Mouse (Mus musculus) neural tube, embryonic 12.5 days (tissue): ENCODE results near the gene C2cd2. TPM values are rescaled to one million over a fixed set of nuclear protein-coding genes. Genes with fewer than 3 reads are reported as not detected.
A peak's percentile ranks its signal among the peaks of the same experiment; 100 is the strongest.

Experiments
- ATAC-seq: fragments of 200-750 bp; cut with Nextera tagmentation; 2 replicates; pipeline ENCODE4 v1.8.0; 2017; ENCODE audit warnings: low read depth, mild to moderate bottlenecking, moderate TSS enrichment, moderate library complexity; ENCODE audit not compliant: low FRiP score
- H3K27ac ChIP-seq: fragments of 300-500 bp; sonication (generic); 2 replicates; pipeline ENCODE4 v1.5.1; 2016
- H3K27me3 ChIP-seq: fragments of 300-500 bp; sonication (generic); replicated peaks from 2 replicates; pipeline ENCODE4 v1.6.1; 2016; ENCODE audit warnings: mild to moderate bottlenecking
- H3K36me3 ChIP-seq: fragments of 300-500 bp; sonication (generic); 2 replicates; pipeline ENCODE4 v1.6.1; 2016; ENCODE audit warnings: mild to moderate bottlenecking
- H3K4me1 ChIP-seq: fragments of 300-500 bp; sonication (generic); 2 replicates; pipeline ENCODE4 v1.6.1; 2016
- H3K4me2 ChIP-seq: fragments of 300-500 bp; sonication (generic); replicated peaks from 2 replicates; pipeline ENCODE4 v1.6.1; 2016; ENCODE audit warnings: mild to moderate bottlenecking
- H3K4me3 ChIP-seq: fragments of 300-500 bp; sonication (generic); 2 replicates; pipeline ENCODE4 v1.5.1; 2016
- H3K9ac ChIP-seq: fragments of 300-500 bp; sonication (generic); 2 replicates; pipeline ENCODE4 v1.6.1; 2016; ENCODE audit warnings: mild to moderate bottlenecking
- H3K9me3 ChIP-seq: fragments of 300-500 bp; sonication (generic); 2 replicates; pipeline ENCODE4 v1.6.1; 2016; ENCODE audit warnings: mild to moderate bottlenecking
- WGBS: fragments of 180-500 bp; shearing (Covaris S2); methylation state at CpG from one replicate; pipeline ENCODE4 v1.1.7; 2016; 5-methylcytosine and 5-hydroxymethylcytosine counted together
- polyA plus RNA-seq: library from polyadenylated mRNA; unstranded; fragments of >200 nt; fragmentation: Nextera tagmentation; extraction: Ambion mirVana; gene quantifications from 2 replicates; pipeline ENCODE4 v1.2.1, GENCODE M21; 2016

Gene C2cd2
- polyA plus RNA-seq, 1 experiment from 2014 or later = 17.1 TPM

DNA sequence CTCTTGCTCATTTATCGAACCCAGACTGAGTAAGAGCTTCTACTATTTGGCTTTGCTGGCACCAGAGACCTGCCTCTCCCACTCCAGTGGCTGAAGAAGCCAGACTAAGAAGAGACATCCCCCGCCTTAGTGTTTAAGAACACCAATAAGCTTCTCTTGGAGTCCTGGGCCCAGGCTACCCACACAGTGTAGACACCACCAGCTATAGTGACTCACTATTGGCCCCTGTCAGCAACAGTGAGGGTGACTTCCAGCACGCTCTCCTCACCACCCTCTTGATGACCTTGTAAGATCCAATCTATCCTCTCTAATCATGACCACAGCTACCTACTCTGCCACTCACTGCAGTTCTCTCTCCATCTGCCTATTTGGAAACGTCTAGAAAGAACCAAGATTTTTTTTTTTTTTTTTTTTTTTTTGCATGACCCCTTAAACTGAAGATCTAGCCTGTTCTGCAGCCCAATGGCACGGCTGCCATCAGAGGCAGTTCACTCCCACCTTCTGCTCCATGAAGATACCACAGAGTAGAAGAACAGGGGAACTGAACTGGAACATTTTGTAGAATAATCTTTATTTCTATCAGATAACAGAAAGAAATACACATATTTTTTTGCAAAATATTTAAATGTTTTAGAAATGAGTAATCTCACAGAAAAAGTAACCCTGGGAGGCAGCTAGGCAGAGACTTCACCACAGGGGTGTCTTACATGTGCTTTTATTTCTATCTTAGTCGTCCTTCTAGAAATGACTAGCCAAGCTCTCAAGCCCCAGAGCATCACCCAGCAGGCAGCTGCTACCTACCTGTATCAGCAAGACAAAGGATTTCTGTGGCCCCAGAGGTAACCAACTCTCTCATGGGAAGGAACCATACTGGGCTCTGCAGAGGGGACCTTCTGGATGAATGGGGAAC lies 93.0 kb downstream of the C2cd2 start:
- no peaks in the 10 kb centered on the region for H3K9me3 ChIP-seq
- no peak overlapping the region for H3K27ac ChIP-seq
- H3K4me2 ChIP-seq = no peak overlapping the region
- peaks cover 21% of the 10 kb centered on the region for H3K36me3 ChIP-seq
- 76% methylated on average over 6 of the region's 6 CpGs for WGBS
- H3K4me3 ChIP-seq = no peak overlapping the region
- no peak overlapping the region for H3K9ac ChIP-seq
- H3K4me1 ChIP-seq = no peaks in the 10 kb centered on the region
- no peaks in the 10 kb centered on the region for H3K27me3 ChIP-seq
- no peak for ATAC-seq

- no peak overlapping the region for H3K4me3 ChIP-seq
- H3K27me3 ChIP-seq = no peaks in the 10 kb centered on the region
- no peak overlapping the region for H3K9ac ChIP-seq
- 87% methylated on average over 3 of the region's 3 CpGs for WGBS
- peaks cover 21% of the 10 kb centered on the region for H3K36me3 ChIP-seq
- no peak overlapping the region for H3K4me2 ChIP-seq
- ATAC-seq = no peak
- H3K4me1 ChIP-seq = no peaks in the 10 kb centered on the region
- no peaks in the 10 kb centered on the region for H3K9me3 ChIP-seq
- no peak overlapping the region for H3K27ac ChIP-seq
Observed at GRCm38 (mm10) chr16:97863932-97864467, 98.4 kb downstream of the C2cd2 start.

DNA sequence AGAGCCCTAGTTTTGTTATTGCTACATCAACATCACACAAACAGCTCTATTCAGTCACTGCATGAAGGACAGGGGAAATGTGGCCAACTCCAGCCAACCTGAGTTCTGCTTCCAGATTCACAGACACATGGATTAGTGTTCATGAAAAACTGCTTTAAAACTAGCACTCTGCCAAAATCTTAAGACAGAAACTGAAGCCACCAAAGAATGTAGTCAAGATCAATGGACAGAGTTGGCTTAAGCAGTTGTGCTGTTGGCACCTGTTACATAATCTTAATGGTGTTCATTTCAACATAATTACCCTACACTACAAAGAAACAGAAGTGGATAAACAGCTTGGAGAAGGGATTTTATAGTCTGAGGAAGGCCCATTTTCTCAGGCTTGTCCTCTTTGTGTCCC lies 106.3 kb downstream of the C2cd2 start:
- Histone ChIP-seq H3K36me3 (no peaks in the 10 kb centered on the region), H3K4me3 (no peak overlapping the region), H3K9me3 (no peaks in the 10 kb centered on the region), H3K27me3 (no peaks in the 10 kb centered on the region), H3K4me2 (no peak overlapping the region), H3K27ac (no peak overlapping the region), H3K9ac (no peak overlapping the region), H3K4me1 (peaks cover 7% of the 10 kb centered on the region)
- ATAC-seq = no peak

DNA sequence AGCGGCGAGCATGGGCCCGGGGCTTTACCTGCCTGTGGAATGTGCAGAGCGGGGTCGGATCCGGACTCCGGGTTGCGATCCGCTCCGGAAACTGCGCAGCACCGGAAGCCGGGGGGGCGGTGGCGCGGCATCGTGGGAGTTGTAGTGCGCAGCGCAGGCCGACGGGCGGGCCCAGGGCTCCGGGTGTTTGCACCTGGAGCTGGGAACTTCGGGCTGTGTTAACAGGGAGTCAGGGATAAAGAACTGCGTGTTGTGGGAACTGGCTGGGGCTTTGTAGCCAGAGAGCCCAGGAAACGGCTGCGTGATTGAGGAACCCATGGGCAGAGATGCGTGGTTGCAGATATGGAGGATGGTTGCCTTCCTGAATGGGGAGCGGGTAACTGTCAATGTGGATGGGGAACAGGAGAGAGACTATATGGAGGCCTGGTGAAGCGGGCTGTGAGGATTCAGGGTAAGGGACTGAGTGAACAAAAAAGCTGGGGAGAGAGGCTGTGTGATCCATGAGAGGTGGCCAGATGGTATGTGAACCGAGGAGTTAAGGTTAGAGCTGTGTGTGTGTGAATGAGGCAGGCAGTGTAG lies 110.6 kb downstream of the C2cd2 start, which contains the start of gene Prdm15:
TSS of gene Prdm15 (minus strand) at position 110 of the 579 bp plus-strand sequence.
- Histone ChIP-seq H3K4me3 (peak within 1 kb of the TSS; percentile 83), H3K36me3 (no peaks in the 10 kb centered on the region), H3K9me3 (no peaks in the 10 kb centered on the region), H3K27me3 (no peaks in the 10 kb centered on the region), H3K4me1 (peaks cover 20% of the 10 kb centered on the region), H3K9ac (peak within 1 kb of the TSS; percentile 95), H3K4me2 (peak within 1 kb of the TSS; percentile 80), H3K27ac (peak within 1 kb of the TSS; percentile 96)
- peak; percentile 90 for ATAC-seq
- WGBS = 2% methylated on average over 31 of the region's 31 CpGs

DNA sequence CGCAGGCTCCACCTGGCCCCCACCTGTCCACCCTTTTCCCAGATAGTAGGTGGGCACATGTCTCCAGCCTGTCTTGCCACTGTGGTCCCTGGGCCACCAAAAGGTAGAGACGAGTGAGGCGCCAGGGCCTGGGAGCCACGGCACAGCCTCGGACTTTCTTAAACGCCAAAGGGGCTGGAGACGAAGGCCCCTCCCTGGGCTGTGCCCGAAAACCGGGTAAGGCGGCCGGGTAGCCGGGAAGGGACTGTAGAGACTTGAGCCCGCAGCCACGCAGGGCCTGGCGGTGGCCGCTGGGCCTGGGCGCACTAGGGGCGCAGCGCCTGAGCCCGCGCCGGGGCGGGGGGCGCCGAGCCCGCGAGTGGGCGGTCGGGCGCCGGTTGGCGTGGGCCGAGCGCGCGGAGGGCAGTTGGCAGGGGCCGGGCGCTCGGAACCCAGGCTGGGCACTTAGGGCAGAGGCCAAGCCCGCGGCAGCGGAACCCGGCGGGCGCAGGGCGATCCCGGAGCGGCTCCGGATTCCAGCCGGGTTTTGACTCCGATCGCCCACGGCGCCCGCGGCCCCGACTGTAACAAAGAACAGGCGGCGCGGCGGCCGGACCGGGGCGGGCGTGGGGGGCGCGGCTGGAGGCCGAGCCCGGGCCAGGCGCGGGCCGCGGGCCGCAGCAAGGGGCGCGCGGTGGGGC lies 111.2 kb downstream of the C2cd2 start:
- peak overlapping the region; percentile 83 for H3K4me3 ChIP-seq
- peaks cover 3% of the 10 kb centered on the region; the same call in 1 of the 2 replicates for H3K36me3 ChIP-seq
- 1% methylated on average over 73 of the region's 77 CpGs for WGBS
- H3K27ac ChIP-seq = peak overlapping the region; percentile 96
- no peaks in the 10 kb centered on the region for H3K27me3 ChIP-seq
- no peaks in the 10 kb centered on the region for H3K9me3 ChIP-seq
- ATAC-seq = peak; percentile 94
- H3K4me2 ChIP-seq = peak overlapping the region; percentile 80
- H3K9ac ChIP-seq = peak overlapping the region; percentile 95
- peaks cover 20% of the 10 kb centered on the region for H3K4me1 ChIP-seq

DNA sequence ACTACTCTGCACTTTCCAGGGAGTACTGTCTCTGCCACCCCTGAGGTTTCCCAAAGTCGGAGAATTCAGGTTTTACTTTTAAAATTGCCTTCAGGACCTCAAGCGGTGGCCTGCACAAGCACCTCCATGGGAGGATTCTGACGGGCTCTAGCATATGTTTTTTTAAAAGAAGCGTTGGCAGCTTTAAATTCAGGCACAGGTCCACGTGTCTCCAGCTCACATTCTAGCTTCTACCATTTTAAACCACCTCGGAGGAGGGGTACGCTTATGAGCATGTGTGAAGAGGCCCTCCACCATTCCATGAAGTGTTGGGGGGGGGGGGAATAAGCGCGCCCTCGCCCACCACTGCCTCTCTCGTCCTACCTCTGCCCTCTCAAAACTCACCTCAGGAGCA lies 111.7 kb downstream of the C2cd2 start:
- 3% methylated on average over 10 of the region's 11 CpGs for WGBS
- peak; percentile 59 for ATAC-seq

DNA sequence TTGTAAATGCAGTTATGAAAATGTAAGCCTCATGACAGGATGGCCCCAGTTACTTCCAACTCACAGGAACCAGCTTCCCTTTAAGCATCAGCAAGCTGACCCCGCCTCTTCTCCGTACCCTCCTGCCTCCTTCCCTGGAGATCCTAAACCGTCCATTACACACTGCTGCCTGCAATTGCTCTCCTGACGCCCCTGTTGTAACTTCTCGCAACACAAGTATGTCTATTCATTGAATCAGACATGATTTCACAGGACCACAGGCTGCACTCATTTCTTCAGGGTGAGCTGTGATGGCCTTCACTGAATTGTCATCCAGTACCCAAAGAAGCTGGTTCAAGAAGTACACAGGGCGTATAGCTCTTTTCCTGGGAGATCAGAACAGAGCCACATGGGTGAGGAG lies 113.6 kb downstream of the C2cd2 start:
- H3K9me3 ChIP-seq = no peaks in the 10 kb centered on the region
- H3K4me2 ChIP-seq = no peak overlapping the region
- no peak overlapping the region for H3K9ac ChIP-seq
- H3K27ac ChIP-seq = no peak overlapping the region
- H3K36me3 ChIP-seq = peaks cover 9% of the 10 kb centered on the region; the same call in 1 of the 2 replicates
- ATAC-seq = no peak
- H3K4me3 ChIP-seq = no peak overlapping the region
- H3K4me1 ChIP-seq = peaks cover 20% of the 10 kb centered on the region
- no peaks in the 10 kb centered on the region for H3K27me3 ChIP-seq
- WGBS = 76% methylated on average over 6 of the region's 6 CpGs

More for the DNA sequence above, 111.7 kb downstream of the C2cd2 start:
- Histone ChIP-seq H3K27ac (peak overlapping the region; percentile 96; the same call in 1 of the 2 replicates), H3K36me3 (peaks cover 6% of the 10 kb centered on the region; the same call in 1 of the 2 replicates), H3K27me3 (no peaks in the 10 kb centered on the region), H3K9ac (peak overlapping the region; percentile 95), H3K4me3 (peak overlapping the region; percentile 83), H3K4me2 (peak overlapping the region; percentile 80), H3K4me1 (peaks cover 20% of the 10 kb centered on the region), H3K9me3 (no peaks in the 10 kb centered on the region)

DNA sequence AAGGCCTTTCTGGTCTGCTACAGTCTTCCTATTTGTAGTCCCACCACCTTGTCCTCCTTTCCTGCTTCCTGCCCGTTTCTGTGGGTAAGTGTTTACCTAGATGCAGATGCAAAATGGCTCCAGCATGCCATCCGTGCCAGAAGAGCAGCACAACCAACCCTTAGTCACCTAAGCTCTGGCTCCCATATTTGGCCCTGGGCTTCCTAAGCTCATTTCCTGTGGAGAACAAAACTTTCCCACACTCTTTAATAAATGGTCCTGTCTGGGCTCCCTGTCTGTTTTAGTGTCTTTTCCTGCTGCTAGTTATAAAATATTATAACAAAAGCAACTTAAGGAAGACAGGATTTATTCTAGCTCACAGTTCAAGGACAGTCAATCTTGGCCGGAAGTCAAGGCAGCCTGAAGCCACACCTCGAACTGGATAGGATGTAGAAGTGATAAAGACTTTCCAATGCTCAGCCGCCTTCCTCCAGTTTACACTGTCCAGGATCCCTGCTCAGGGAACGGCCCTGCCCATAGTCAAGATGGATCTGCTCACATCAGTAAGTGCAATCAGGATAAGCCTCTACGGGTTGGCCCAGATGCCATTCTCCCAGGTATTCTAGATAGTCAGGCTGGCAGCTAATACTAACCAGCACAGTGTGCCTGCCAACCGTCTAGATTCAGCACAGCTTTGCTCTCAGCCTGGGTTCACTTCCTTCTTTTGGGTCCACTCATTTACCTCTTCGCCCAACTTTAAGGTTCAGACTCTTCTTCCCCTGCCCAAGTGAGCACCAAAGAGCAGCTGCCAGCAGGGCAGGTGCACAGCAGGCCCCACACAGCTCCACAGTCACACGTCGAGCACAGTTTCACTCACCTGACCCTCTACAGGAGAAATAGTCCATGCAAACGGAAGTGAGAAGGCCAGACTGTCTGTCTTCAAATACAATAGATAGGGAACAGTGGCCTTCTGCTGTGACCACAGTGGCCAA lies 117.1 kb downstream of the C2cd2 start:
- H3K9me3 ChIP-seq = no peaks in the 10 kb centered on the region
- no peak overlapping the region for H3K9ac ChIP-seq
- no peak overlapping the region for H3K4me2 ChIP-seq
- H3K27ac ChIP-seq = no peak overlapping the region
- ATAC-seq = no peak
- H3K36me3 ChIP-seq = peaks cover 15% of the 10 kb centered on the region; the same call in 1 of the 2 replicates
- 86% methylated on average over 12 of the region's 12 CpGs for WGBS
- peaks cover 8% of the 10 kb centered on the region for H3K4me1 ChIP-seq
- H3K4me3 ChIP-seq = no peak overlapping the region
- no peaks in the 10 kb centered on the region for H3K27me3 ChIP-seq

DNA sequence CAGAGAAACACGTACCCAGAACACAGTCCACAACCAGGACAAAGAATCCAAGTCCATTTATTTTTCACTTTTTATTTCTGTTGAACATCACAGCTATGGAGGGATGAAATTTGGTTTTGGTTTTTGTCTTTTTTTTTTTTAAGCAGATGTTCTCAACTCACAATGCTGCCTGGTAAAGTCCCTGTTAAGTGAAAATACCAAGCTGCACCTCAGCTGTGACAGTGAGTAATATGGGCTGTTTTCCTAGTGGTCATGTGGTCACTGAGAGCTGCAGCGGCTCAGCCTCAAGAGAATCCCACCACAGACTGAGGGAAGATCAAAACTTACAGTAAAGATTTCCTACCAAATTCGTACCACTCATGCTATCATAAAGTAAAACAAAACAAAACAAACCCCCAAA lies 130.2 kb downstream of the C2cd2 start:
- H3K4me3 ChIP-seq = no peak overlapping the region
- H3K4me1 ChIP-seq = no peaks in the 10 kb centered on the region
- no peaks in the 10 kb centered on the region for H3K27me3 ChIP-seq
- H3K27ac ChIP-seq = no peak overlapping the region
- H3K36me3 ChIP-seq = peaks cover 89% of the 10 kb centered on the region
- H3K9me3 ChIP-seq = no peaks in the 10 kb centered on the region
- ATAC-seq = no peak
- WGBS = 88% methylated on average over 3 of the region's 3 CpGs
- H3K9ac ChIP-seq = no peak overlapping the region
- no peak overlapping the region for H3K4me2 ChIP-seq

GRCm38 (mm10) chr16:97828207-97828606 lies 134.2 kb downstream of the C2cd2 start:
- H3K36me3 ChIP-seq = peaks cover 67% of the 10 kb centered on the region
- WGBS = 95% methylated on average over 1 of the region's 1 CpGs
- H3K9ac ChIP-seq = no peak overlapping the region
- ATAC-seq = no peak
- no peak overlapping the region for H3K4me3 ChIP-seq
- no peaks in the 10 kb centered on the region for H3K4me1 ChIP-seq
- H3K27me3 ChIP-seq = no peaks in the 10 kb centered on the region
- H3K27ac ChIP-seq = no peak overlapping the region
- H3K4me2 ChIP-seq = no peak overlapping the region
- H3K9me3 ChIP-seq = no peaks in the 10 kb centered on the region

DNA sequence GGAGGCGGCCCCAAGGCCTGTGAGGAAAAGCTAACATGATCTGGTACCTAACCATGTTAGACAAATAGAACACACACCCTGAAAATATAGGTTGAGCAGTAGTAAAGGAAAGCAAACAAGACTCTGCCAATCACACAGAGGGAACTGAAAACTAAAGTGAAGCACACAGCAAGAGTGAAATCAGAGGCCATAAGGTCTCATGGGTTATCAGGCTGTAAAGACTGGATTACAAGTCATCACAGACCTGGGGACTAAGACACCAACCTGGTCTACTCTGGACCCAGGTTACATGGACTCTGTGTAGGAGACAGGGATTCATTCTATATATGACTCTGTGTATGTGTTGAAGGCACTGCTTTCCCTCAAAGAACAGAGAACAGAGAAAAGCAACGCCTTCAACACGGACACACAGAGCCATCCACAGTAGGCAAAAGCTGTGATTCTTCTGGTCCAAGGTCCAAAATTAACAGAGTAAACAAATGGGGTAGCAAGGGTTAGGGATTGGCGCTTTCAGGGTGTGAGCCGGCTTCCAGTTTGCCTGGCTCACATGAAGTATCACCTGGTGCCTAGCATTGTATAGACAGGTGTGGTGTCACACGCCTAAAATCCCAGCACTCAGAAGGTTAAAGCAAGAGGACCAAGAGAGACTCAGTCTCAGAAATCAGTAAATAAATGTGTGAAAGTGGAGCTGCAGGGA lies 138.9 kb downstream of the C2cd2 start:
- H3K9me3 ChIP-seq = no peaks in the 10 kb centered on the region
- no peak overlapping the region for H3K27ac ChIP-seq
- ATAC-seq = no peak
- H3K27me3 ChIP-seq = no peaks in the 10 kb centered on the region
- no peak overlapping the region for H3K9ac ChIP-seq
- H3K4me3 ChIP-seq = no peak overlapping the region
- no peak overlapping the region for H3K4me2 ChIP-seq
- H3K36me3 ChIP-seq = peaks cover 67% of the 10 kb centered on the region
- 93% methylated on average over 6 of the region's 6 CpGs for WGBS
- H3K4me1 ChIP-seq = no peaks in the 10 kb centered on the region
